Mouse (Mus musculus) liver, postnatal 0 days (tissue): ENCODE measurements around the gene Hivep3.

ENCODE experiments used
- CTCF ChIP-seq: sonication (generic); IDR thresholded peaks from 2 replicates; pipeline ENCODE4 v1.5.1; 2016; ENCODE audit warnings: antibody characterized with exemption, low read depth
- EP300 ChIP-seq: IDR thresholded peaks from 2 replicates; pipeline ENCODE4 v1.6.1; 2016; ENCODE audit warnings: antibody characterized with exemption, low read depth, mild to moderate bottlenecking

DNA sequence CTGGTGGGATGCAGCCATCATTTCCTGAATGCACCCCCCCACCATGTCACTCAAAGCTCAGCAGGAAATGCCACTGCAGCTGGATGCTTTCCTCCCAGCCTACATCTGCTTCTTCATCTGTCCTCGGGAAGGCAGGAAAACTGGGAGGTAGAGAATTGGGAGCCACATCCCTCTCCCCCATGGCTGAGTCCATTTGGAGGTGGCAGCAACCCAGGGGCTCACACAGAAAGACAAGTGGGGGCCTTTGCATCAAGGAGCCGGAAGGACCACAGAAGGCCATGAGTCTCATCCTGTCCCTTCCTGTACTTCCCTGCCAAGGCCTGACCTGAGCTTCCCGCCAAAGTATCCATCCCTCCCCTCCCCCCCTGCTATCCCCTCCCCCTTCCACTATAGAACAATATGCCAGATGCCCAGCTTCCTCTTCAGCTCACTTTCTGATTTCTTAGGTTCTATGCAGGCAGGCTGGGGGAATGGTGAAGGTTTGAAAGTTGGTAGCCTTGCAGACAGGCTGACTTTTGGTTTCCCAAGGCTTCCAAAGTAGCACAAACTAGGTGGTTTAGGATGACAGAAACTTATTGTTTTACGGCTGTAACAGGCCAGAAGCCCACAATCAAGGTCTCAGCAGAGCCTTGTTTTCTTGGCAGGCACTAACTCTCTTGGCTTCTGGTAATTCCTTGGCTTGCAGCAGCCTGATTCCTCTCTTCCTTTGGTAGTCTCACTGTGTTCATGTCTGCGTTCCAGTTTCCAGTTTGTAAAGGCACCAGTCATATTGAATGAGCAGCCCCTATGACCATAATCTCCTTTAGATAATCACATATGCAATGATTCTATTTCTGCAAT lies 46.2 kb downstream of the Hivep3 start:
- no peak for TF ChIP-seq CTCF
- TF ChIP-seq EP300 = no peak
